Mouse (Mus musculus): ENCODE results near the gene Uchl5.

Uchl5 gene

GRCm38 (mm10) chr1:143776446-143777411 is at the start of gene Uchl5, which contains the start of gene Trove2:
TSS of gene Uchl5 (plus strand) at chr1:143777272.
TSS of gene Trove2 (minus strand) at chr1:143777068.
- DNase-seq (ENCODE audit: low spot score in 2 of 2): peak; percentile 90 to 98

GRCm38 (mm10) chr1:143727701-143728445 is 49.2 kb upstream of the Uchl5 start:
- no peak for DNase-seq (ENCODE audit: low spot score in 2 of 2)

GRCm38 (mm10) chr1:143730899-143731298 is 46.2 kb upstream of the Uchl5 start:
- DNase-seq (ENCODE audit: low spot score in 2 of 2): no peak

- no peak for DNase-seq (ENCODE audit: low spot score in 2 of 2)
Observed at GRCm38 (mm10) chr1:143731691-143732090, 45.4 kb upstream of the Uchl5 start.

- DNase-seq (ENCODE audit: low spot score in 2 of 2): no peak
Observed at GRCm38 (mm10) chr1:143733914-143734410, 43.1 kb upstream of the Uchl5 start.

GRCm38 (mm10) chr1:143738811-143739210 is 38.3 kb upstream of the Uchl5 start:
- no peak for DNase-seq (ENCODE audit: low spot score in 2 of 2)

- peak; percentile 69 to 89 for DNase-seq (ENCODE audit: low spot score in 2 of 2)
Observed at GRCm38 (mm10) chr1:143739361-143740350, 37.4 kb upstream of the Uchl5 start.

GRCm38 (mm10) chr1:143740581-143740980 is 36.5 kb upstream of the Uchl5 start:
- peak in 1 of 2 experiments; percentile 27 for DNase-seq (ENCODE audit: low spot score in 2 of 2)

- no peak for DNase-seq (ENCODE audit: low spot score in 2 of 2)
Observed at GRCm38 (mm10) chr1:143741331-143741730, 35.7 kb upstream of the Uchl5 start.

GRCm38 (mm10) chr1:143742186-143742585 is 34.9 kb upstream of the Uchl5 start:
- DNase-seq (ENCODE audit: low spot score in 2 of 2): no peak

GRCm38 (mm10) chr1:143745871-143746270 is 31.2 kb upstream of the Uchl5 start:
- DNase-seq (ENCODE audit: low spot score in 2 of 2): no peak

GRCm38 (mm10) chr1:143762159-143762558 is 14.9 kb upstream of the Uchl5 start:
- no peak for DNase-seq (ENCODE audit: low spot score in 2 of 2)

GRCm38 (mm10) chr1:143764443-143764842 is 12.6 kb upstream of the Uchl5 start:
- no peak for DNase-seq (ENCODE audit: low spot score in 2 of 2)

- no peak for DNase-seq (ENCODE audit: low spot score in 2 of 2)
Observed at GRCm38 (mm10) chr1:143765801-143766200, 11.3 kb upstream of the Uchl5 start.

GRCm38 (mm10) chr1:143766238-143766637 is 10.8 kb upstream of the Uchl5 start:
- no peak for DNase-seq (ENCODE audit: low spot score in 2 of 2)

GRCm38 (mm10) chr1:143770444-143771109 is 6.5 kb upstream of the Uchl5 start:
- DNase-seq (ENCODE audit: low spot score in 2 of 2): no peak

GRCm38 (mm10) chr1:143773082-143773481 is 4.0 kb upstream of the Uchl5 start:
- DNase-seq (ENCODE audit: low spot score in 2 of 2): no peak

GRCm38 (mm10) chr1:143773909-143774308 is 3.2 kb upstream of the Uchl5 start:
- no peak for DNase-seq (ENCODE audit: low spot score in 2 of 2)

- DNase-seq (ENCODE audit: low spot score in 2 of 2): peak in 1 of 2 experiments; percentile 14
Observed at GRCm38 (mm10) chr1:143777558-143778218, 616 bp downstream of the Uchl5 start.

All from left cerebral cortex, adult 9 months (tissue).